Mouse (Mus musculus): ENCODE results near the gene Mmp21. TPM values are rescaled to one million over a fixed set of nuclear protein-coding genes. Genes with fewer than 3 reads are reported as not detected.
A peak's percentile ranks its signal among the peaks of the same experiment; 100 is the strongest.

Gene Mmp21
- not detected in 2 replicates for polyA plus RNA-seq (2012)

DNA sequence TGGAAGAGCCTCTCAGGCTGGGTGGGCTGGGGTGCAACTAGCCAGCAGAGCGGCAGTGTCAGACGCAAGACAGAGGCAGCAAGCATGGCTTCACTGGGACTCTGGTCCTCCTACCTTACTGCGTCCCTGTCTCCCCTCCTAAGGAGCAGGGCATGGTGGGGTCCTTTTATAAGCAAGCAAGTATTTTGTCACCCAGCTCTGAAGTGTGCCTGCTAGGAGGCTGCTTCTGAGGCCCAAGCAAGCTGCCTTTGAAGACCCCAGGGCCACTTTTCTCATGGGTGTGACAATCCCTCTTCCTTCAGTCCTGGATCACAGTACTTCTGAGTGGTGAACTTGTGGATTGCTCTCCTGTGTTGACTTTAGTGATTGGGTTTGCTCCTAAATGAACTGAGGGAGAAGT, at the start of gene Mmp21:
Gene Mmp21, minus strand, starts transcription at position 101 of the 400 bp plus-strand sequence.
- no peak for TF ChIP-seq GATA1 (IDR thresholded peaks at IDR 0.05; ENCODE audit: low read length)

DNA sequence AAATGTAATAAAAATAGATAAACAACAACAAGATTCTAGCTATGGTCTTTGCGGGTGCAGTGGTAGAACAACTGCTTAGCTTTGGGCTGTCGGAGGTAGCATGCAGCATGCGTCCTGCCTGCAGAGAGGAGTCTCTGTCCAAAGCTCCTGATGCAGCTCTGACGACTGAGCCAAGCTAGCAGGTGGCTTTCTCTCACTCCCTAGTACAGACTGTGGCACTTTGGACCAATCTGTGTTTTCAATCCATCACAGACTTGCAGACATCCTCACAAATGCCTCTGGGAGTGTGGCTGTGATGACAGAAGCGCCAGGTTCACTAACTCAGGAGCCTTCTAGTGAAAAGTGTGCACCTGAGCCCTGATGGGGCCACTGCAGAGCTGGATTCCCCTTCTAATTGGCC, 49.5 kb upstream of the Mmp21 start:
- TF ChIP-seq GATA1 (IDR thresholded peaks at IDR 0.05; ENCODE audit: low read length), result no peak

DNA sequence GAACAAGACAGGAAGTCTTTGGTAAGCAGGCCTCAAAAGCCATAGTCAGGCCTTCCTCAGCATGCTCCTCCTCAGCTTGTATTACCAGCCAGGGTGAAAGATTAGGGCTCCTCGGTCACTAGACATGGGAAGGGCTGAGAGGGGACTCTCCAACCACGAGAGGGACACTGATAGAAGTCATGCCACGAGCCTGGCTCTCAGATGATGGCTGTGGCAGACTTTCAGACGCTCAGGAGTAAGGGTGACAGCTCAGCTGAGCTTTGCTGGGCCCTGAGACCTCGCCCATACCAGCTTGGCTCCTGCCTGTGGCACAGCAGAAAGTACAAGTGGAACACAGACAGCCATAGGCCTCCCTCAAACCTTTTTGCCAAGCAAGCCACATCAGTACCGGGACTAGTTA, 47.2 kb upstream of the Mmp21 start:
- TF ChIP-seq GATA1 (IDR thresholded peaks at IDR 0.05; ENCODE audit: low read length), result no peak

DNA sequence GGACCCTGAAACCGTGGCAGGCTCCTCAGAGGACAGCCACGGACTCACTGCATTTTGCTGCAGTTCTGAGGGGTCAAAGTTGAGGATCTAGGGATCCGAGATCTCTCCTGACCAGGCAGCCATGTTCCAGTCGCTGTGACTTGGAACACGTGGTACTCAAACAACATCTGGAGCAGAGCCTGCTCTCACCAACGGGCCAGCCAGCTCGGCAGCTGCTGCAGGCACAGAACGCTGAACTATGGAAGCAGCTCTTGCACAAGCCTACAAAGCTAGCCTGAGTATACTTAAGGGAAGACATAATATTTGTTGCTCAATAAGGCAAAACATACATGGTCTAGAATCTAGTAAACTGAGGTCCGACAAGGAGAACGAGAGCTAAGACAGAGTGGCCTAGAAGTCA, 45.7 kb upstream of the Mmp21 start:
- TF ChIP-seq GATA1 (IDR thresholded peaks at IDR 0.05; ENCODE audit: low read length), result no peak

DNA sequence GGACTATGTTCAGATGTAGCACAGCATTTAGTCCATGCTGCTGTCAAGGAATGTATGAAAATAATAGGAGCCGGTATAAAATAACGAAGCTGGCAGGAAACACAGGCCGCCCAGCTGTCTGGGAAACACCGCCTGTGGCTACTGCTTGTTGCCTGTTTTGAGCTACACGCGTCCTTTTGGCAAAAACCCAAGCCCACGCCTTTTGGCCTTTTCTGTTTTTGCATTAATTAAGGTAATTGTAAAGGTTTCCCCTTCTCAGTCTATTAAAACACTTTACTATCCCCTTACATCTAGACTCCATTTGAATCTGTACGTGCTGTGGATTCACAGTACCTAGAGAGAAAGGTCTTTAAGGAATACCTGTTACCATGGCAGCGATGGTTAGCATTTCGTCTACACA, 45.0 kb upstream of the Mmp21 start:
- no peak for TF ChIP-seq GATA1 (IDR thresholded peaks at IDR 0.05; ENCODE audit: low read length)

DNA sequence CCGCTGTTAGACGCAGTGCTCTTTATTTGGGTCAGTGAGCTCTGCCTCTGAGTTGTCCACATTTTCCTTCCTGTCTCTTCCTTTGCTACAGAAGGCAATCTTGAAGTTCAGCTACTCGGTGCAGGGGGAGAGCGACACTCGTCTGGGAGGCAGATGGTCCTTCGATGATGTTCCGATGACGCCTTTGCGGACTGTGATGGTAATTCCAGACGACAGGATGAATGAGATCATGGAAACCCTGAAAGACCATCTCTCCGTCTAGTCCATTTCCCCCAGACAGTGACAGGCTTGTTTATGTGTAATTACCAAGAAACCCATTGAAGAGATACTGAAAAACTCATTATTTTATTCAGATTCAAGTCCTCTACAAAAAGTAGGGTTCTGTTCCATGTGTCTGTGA, 40.8 kb upstream of the Mmp21 start:
- no peak for TF ChIP-seq GATA1 (IDR thresholded peaks at IDR 0.05; ENCODE audit: low read length)

DNA sequence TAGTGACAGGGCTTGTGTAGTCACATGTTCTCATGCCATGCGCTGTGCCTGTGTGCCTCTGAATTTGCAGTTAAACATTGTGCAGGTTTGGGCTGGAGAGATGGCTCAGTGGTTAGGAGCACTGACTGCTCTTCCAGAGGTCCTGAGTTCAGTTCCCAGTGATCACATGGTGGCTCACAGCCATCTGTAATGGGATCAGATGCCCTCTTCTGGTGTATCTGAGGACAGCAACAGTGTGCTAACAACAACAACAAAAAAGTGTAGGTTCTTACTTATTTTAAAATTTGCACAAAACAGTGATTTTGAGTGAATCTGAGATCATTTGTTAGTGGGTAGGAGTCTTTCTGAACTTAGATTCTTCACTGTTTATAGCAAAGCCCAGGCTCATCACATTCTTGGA, 38.7 kb upstream of the Mmp21 start:
- no peak for TF ChIP-seq GATA1 (IDR thresholded peaks at IDR 0.05; ENCODE audit: low read length)

DNA sequence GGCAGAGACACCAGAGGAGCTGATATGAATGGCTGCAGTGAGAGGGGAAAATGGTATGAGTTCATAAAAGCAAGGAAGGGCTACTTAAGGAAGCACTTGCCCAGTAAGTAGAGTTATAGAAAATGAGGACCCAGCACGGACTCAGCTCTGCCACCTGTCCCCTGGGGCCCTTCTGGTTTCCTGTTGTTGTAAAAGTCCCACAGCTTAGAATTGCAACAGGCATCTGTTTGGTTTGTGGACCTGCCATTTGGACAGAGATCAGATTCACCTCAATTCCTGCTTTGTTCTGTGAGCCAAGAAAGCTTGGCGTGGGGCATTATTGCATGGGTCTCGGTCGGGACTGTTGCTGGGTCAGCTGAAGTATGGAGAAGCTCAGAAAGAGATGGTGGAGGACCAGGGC, 35.5 kb upstream of the Mmp21 start:
- TF ChIP-seq GATA1 (IDR thresholded peaks at IDR 0.05; ENCODE audit: low read length), result no peak

DNA sequence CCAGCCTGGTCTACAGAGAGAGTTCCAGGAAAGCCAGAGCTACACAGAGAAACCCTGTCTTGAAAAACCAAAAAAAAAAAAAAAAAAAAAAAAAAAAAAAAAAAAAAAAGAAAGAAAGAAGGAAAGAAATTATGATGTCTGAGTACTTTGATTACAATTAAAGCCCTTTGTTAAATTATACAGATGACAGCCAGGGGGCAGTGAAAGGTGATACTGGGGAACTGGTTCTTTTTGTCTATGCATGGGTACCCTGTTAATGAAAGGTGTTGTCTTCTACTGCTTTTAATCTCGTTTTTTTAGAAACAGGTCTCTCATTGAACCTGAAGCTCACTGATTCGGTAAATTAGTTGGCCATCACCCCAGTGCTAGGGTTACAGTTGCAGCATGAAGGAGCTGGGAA, 27.4 kb upstream of the Mmp21 start:
- TF ChIP-seq GATA1 (IDR thresholded peaks at IDR 0.05; ENCODE audit: low read length), result no peak

DNA sequence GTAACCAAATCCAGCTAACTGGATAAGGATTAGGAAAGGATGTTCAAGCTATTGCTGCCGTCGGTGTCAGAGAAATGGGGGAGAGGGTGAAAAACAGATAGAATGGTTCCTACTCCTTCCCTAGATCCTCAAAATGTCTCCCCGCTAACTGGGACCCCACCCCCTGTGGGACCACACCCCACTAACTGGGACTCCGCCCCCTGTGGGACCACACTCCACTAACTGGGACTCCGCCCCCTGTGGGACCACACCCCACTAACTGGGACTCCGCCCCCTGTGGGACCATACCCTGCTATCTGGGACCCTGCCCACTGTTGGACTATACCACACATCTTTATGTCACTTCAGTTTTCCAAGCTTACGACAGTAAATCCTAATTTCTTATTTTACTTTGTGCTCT, 24.0 kb upstream of the Mmp21 start:
- TF ChIP-seq GATA1 (IDR thresholded peaks at IDR 0.05; ENCODE audit: low read length), result no peak

DNA sequence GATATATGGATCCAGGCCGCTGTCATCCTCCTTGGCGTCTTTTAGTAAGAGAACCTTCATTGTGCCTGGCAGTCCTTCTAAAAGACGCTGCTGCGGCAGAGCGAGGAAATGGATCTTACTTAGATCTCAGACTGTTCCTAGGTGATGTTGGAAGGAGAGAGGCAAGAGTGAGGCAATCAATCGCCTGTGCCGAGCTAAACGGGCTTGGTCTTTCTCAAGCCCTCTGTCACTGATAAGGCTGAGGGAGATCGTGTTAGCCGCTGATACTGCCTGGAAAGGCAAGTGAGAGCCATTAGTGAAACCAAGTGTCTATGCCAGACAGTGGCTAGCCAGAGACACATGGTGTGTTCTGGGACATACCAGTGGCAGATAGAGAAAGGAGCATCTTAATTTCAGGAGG, 22.5 kb upstream of the Mmp21 start:
- peak; percentile 69 for TF ChIP-seq GATA1 (IDR thresholded peaks at IDR 0.05; ENCODE audit: low read length)

DNA sequence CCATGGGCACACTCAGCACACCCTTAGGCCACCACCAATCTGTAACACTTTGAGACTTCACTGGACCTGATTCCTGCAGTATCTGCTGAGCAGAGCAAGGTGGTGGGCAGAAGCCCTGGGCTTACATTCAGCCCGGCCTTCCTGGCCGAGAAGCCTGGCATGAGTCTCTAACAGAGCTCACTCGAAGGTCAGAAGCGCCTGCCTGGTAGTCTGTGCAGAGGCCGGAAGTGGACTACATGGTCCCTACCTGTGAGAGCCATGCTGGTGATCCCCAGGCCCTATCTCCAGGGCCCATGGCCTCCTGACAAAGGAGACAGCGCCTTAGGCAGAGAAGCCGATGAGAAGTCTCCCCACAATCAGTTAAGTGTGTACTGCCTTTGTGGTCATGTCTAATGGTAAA, 21.5 kb upstream of the Mmp21 start:
- TF ChIP-seq GATA1 (IDR thresholded peaks at IDR 0.05; ENCODE audit: low read length), result no peak

DNA sequence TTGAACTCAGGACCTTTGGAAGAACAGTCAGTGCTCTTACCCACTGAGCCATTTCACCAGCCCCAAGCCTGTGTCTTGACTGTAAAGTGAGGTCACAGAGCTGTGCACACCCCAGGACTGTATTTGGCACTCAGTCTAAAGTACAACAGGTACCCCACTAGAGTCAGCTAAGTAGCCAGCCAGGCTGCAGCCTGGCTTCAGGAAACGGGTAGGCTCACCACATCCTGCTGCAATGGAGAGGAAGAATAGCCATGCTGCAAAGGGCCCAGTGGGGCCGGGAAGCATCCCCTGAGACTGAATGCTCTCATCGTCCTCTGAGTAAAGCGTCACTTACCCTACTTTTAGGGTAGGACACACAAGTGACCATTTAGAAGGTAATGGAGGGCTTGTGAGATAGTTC, 20.0 kb upstream of the Mmp21 start:
- no peak for TF ChIP-seq GATA1 (IDR thresholded peaks at IDR 0.05; ENCODE audit: low read length)

DNA sequence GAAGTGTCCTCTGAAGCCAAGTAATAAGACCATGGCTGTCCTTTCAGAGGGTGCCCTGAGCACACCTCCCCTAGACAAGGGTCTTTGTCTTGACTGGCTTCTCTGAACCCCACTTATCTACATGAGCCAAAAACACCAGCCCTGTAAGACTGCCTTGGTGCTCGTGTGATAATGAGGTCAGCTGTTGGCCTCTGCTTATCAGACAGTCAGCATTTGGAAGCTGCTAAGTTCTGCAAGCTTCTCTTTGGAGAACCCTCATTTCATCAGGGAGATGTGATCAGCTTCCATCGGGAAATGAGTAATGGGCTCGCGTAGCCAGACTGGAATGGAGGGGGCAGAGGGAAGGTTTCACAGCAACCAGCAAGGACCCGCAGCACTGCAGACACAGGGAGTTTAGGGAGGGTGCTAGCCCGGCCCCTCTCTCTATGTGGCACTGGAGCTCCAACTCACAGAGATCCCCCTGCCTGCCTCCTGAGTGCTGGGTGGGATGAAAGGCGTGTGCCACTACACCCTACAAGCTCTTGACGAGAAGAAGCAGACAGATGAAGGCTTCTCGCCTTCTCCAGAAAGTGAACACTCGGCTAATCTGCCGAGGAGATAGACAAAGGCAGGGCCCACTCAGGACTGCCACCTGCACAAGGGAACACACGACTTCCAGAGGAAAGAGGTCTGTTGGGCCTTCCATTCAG, 18.3 kb upstream of the Mmp21 start:
- TF ChIP-seq GATA1 (IDR thresholded peaks at IDR 0.05; ENCODE audit: low read length), result peak; percentile 72

DNA sequence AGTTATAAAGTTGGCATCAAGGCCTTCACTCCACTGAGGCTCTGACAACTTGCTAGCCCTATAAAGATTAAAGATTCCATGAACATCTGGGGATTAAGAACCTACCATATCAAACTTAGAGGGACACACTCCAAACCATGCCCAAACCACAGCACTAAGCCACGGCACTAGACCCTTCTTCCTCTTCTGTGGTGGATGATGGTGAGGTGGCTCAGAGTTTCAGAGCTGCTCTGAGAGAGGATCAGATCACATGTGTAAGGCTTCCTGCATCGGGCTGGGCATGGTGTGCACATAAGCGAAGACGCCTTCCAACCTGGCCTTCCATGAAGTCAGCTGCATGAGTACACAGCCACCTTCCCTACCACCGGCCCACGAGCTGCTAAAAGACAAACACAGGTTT, 4.8 kb upstream of the Mmp21 start:
- no peak for TF ChIP-seq GATA1 (IDR thresholded peaks at IDR 0.05; ENCODE audit: low read length)

DNA sequence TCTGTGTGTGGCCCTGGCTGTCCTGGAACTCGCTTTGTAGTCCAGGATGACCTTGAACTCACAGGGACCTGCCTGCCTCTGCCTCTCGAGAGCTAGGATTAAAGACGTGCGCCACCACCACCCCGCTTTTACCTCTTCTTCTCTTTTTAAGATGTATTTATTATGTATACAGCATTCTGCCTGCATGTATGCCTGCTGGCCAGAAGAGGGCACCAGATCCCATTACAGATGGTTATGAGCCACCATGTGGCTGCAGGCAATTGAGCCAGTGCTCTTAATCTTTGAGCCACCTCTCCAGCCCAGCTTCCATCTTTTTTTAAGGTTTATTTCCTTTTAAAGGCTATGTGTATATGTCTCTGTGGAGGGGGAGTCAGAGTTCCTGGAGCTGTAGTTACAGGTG, 4.2 kb upstream of the Mmp21 start:
- TF ChIP-seq GATA1 (IDR thresholded peaks at IDR 0.05; ENCODE audit: low read length), result no peak

DNA sequence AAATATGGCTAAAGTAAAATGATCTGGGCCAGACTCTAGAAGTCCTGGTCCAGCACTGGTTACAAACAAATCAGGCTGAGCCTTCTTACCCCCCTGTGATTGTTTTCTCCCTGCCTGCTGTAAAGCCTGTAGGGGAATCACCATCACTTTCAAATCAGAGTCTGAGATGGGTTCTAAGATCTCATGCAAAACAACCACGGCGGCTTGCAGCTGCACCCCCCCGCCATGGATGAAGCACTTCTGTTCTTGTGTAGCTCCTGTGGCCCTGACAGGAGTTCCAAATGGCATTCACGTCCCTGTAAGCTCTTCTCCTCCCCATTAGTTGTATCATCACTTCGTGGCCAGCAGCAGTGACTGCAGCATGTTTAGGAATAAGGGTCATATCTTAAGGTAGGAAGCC, 3.8 kb upstream of the Mmp21 start:
- no peak for TF ChIP-seq GATA1 (IDR thresholded peaks at IDR 0.05; ENCODE audit: low read length)

DNA sequence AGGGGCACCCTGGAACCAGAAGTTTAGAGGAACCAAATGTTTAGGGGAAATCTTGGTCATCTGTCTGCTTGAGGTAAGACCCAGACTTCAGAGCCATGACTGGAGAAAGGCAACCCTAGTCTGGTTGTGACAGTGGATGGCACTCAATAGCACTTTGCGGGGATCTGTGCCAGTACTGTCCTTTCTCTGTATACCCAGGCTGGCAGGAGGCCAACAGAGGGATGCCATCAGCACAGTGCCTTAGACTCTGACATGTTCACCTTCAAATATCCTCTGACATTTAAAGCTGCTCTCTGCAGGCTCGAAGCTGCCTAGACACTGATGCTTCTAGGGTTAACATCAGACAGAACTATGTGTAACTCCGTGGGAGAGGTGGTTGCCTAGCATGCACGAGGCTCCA, 422 bp downstream of the Mmp21 start:
- no peak for TF ChIP-seq GATA1 (IDR thresholded peaks at IDR 0.05; ENCODE audit: low read length)

All from G1E-ER4 (cell line).